Mouse (Mus musculus): ENCODE data around the gene Tipin.
A peak's percentile ranks its signal among the peaks of the same experiment; 100 is the strongest.
"Not testable (repeated sequence)": the region's sequence is repeated elsewhere in the genome, so short reads cannot be mapped to it uniquely, and the experiment has no call there.

Tipin gene

DNA sequence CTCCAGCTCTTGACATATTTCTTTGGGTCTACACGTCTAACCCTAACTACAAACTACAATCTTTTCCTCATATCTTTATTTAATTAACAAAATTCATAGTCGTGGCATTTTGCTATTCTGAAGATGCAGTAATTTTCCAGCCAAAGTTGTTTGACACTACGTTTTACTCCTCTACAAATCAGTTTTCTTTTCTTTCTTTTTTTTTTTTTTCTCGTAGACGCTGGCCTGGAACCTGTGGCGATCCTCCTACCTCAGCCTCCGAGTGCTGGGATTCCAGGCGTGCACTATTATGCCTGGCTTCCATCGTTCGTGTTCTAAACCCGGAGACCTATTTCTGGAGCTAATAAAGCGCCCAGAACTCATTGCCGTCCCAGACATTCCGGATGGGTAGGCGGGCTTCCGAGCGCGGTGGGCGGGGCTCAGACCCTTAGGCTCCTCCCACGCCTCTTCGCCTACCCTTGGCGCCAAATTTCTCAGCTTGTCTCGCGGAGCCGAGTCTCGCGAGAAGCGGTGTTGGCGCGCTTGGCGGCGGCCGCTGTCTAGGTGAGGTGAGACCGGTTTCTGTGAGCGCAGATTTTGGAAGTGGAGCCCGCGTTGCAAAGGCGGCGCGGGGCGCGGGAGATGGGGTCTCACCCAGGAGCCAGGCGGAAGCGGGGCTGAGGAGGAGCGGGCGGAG, at the start of gene Tipin:
Gene Tipin, plus strand, starts transcription at position 477 of the 676 bp plus-strand sequence.
- peak; percentile 94 for DNase-seq

DNA sequence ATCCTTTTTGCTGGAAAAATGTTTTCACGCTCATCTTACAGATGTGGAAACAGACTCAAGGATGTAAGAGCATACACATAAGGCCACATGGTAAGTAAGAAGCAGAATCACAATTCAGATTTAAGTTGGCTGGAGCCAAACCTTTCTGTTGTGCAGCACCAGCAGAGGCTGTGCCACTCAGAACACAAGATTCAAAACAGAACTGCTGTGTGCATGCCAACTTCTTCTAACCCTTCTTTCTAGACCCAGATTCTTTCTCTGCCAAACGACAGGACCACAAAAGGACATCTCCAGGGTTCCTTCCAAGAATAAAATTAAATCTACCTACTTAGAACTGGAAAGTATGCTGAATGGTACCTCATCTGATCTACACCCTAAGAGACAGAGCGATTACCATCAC, 49.7 kb upstream of the Tipin start:
- no peak for DNase-seq

DNA sequence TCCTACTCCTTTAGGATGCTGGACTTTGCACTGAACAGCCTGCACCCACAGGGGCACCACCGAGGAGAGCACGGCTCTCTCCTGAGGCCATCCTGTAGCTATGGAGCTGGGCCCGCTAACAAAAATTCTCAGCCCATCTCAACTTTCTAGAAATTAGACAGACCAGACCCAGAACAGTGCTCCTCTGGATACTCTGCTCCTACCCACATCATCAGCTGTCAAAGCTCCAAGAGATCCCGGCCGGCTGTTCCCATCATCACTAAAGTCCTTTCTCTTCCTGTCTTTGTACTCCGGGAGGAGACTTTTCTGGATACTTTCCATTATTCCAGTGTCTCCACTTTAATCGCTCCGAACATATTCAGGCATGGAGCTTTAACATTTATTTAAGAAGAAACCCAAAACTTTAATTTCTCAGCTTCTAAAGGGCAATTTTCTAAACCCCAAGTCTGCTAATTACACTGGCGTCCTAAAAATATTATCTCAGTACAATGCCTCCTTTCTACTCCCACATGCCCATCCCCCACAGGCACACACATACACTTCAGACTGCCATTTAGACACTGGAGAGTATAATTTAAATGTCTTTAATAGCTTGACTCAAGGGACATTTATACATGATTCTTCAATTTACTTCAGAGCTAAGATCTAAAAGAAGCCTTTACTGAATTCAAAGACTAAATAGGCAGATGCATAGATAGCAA, 49.0 kb upstream of the Tipin start:
- no peak for DNase-seq

DNA sequence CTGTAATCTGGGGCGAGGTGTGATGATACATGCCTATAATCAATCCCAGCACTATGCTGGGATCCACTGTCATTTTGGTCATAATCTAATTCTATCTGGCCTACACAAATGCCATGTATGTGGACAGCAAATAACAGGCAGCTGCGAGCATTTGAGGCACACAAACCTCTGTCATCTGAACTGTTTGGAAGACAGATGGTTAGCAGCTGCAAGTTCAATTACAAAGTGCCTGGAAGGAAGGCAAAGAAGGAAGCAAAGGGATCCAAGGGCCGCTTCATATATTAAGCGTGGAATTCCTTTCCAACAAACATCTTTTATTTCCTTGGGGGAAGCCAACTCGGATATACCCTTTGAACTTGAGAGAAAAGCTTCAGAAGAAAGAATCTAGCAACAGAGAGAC, 47.7 kb upstream of the Tipin start:
- no peak for DNase-seq

DNA sequence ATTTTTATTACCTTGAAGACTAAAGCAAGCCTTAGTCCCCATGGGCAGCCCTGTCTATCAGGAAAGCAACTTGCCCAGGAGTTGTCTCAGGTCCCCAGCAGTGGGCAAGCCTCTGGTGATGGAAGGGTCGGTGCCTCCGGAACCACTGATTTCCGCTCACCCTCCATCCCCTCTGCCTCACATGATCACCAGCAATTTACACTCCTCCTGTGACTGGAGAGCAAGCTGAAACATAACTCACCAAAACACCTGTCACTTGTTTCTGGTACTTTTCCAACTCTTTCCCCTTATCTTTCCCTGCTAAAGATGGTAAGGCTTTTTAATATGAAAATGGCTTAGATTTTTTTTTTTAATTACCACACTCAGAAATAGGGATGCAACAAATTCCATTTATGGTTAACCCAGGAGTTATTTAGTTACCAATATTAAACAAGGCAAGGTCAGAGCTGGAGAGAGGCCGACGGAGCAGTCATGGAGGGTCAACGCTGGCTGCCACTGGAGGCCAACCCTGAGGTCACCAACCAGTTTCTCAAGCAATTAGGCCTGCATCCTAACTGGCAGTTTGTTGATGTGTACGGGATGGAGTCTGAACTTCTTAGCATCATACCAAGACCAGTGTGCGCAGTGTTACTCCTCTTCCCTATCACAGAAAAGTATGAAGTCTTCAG, 46.5 kb upstream of the Tipin start, which contains the start of gene Uchl4:
Gene Uchl4, plus strand, starts transcription at position 434 of the 668 bp plus-strand sequence.
- DNase-seq: no peak

DNA sequence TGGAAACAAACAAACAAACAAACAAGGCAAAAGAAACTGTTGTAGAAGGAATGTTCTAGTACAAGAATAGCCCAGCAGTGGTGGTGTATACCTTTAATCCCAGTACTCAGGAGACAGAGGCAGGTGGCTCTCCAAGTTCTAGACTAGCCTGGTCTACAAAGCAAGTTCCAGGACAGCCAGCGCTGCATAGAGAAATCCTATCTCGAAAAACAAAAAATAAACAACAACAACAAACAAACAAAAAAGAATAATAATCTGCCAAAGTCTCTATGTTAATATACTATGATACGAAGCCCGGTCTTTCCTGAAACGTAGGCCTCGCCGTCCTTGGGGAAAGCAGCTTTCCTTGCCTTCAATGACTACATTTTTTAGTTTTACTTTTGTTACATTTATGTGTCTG, 45.3 kb upstream of the Tipin start:
- no peak for DNase-seq

DNA sequence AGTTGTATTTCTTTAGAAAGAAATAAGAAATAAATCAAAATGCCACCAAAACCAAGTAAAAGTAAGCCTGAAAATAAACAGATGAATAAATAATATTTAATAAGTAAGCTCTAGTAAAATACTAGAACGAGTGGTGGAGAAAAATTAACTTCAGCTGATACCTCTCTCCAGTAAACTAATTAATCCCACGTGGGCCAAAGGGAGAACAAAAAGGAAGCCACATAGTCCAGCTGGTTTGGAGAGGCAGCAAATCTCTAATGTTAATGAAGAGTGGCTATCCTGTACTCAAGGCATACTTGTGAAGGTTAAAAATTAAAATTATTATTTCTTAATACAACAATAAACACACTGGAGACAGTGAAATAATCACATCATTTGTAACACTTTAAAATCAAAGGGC, 41.3 kb upstream of the Tipin start:
- no peak for DNase-seq

DNA sequence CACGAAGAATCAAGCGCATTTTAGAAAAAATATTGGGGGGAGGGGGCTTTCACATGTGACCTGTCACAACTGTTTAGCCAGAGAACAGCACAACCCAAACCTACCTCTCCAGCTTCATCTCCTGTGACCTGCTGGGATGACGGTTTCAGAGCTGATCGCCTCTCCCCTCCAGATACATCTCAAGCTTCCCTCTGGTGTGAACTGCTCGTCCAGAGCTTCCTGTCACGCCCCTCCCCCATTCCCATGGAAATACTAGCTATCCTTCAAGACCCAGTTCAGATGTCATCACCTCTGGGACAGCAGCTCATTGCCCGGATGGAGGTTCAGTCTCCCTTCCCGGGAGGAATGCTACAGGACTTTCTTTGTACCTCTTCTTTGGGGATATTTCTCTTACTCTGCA, 40.7 kb upstream of the Tipin start:
- DNase-seq: no peak

DNA sequence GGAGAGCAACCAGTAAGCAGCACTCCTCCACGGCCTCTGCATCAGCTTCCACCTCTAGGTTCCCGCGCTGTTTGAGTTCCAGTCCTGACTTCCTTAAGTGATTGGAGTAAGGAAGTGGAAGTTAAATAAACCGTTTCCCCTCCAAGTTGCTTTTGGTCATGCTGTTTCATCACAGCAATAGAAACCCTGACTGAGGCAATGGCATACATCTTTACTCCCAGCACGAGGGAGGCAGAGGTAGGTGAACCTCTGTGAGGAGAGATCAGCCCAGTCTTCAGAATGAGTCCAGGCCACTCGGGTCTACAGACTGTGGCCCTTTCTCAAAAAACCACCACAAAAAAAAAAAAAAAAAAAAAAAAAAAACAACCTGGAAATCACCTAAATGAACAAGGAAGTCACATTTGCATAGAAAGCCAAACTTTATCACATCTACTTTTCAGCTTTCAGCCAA, 39.0 kb upstream of the Tipin start:
- no peak for DNase-seq

DNA sequence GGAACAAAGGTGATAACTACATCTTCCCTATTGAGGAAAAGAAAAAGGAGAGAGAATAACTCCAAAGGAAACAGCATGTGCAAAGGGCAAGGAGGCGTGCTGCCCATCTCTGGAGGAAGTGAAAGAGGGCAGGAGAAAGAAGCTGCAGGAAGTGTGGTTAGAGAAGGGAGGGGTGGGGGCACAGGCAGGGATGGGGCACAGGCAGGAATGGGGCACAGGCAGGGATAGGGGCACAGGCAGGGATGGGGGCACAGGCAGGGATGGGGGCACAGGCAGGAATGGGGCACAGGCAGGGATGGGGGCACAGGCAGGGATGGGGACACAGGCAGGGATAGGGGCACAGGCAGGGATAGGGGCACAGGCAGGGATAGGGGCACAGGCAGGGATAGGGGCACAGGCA, 32.0 kb upstream of the Tipin start:
- no peak for DNase-seq

DNA sequence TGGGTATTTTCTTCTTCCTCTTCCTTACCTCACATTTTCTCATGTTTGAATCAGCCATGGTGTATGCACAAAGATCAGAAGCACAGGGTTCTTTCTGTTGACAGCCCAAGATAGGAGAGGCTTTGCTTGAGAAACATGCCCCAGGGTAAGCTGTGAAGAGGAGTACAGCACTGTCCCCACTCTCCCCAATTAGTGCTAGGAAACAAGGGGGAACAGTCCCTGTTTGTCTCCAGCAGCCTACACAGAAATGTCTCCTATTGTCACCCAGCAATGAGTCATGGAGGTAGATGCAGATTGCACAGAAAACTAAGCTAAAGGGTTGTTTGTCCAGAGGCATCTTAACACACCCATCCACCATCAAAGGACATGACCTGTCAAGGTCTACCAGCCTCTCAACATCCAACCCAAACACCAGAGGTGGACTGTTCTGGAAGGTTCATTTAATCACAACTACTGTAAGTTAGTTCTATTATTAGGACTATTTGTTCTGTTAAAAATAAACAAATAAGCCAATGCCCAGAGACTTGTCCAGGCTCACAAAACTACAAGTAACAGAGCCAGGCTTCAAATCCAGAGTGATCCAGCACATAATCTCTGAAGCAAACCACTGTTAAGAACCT, 31.2 kb upstream of the Tipin start:
- no peak for DNase-seq

DNA sequence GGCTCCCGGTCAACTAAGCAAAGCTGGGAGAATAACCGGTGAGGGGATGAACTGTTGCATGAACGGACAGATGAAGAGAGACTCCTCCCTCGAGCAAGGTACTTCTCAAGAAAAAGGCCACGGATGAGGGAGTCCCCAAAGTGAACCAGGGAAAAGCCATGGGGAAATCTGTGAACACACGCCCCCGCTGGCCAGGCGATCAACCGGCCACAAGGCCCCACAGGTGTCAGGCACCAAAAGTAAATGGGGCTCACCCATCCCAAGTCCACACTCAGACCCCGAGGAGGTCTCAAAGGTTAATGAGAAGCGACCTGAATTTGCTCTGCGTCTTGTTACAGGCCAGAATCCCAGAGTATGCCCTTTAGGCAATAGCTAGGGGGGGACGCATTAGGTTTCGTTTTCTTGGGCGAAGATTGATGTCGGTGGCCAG, 28.8 kb upstream of the Tipin start:
- no peak for DNase-seq

DNA sequence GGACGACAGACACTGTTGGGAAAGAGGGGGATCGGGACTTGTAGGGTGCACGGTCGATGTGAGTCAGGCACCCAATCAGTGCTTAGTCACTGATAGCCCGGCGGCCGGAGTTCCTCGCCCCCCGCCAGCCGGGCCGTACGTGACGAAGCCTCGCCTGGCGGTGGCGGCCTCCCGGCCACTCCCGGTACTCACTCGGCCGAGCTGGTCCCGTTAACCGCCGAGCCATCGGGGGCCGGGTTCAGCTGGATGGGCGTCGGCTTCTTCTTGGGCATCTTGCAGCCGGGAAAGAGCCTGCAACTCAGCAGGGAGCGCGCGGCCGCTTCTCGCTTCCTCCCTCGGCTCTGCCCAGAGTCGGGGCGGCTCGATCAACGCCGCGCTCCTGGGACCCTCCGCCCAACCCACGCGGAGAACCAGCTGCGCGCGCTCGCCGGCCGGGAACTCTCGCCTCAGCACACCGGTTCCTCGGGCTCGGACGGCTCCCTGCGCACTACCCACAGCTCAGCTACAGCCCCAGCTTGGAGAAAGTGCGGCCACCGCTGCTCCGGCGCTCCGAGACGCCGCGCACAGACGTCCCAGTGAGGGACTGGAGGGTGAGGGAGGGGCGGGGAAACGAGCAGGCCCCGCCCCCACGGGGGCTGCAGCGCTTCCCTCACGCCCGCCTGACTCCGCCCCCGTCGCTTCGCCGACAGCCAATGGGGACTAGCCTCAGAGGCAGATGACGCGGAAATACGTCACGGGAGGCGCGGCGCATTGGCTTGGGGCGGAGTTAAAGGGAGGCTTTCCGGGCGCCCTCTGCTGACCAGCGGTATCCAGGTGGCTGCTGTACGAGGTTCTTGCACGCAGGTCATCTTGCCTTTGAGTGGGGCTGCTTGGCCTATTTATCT, 28.1 kb upstream of the Tipin start, which contains the start of gene Map2k1:
Gene Map2k1, minus strand, starts transcription at position 611 of the 884 bp plus-strand sequence.
- peak; percentile 99 for DNase-seq

DNA sequence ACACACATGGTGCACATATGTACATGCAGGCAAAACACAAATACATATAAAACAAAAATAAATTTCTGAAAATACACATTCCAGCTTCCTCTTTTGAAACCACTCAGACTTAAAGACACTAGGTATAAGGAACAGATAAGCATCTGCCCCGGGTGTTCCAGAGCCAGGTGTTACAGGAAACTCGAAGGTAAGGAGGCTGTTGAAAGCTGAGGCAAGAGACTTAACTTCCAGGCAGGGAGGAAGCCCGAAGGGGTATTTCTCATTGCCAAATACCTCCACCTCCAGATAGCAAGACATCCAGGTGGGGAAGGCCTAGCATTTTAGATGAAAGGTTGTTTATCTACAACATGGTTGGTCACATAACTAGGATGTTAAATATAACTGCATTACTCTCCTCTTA, 26.0 kb upstream of the Tipin start:
- DNase-seq: no peak

DNA sequence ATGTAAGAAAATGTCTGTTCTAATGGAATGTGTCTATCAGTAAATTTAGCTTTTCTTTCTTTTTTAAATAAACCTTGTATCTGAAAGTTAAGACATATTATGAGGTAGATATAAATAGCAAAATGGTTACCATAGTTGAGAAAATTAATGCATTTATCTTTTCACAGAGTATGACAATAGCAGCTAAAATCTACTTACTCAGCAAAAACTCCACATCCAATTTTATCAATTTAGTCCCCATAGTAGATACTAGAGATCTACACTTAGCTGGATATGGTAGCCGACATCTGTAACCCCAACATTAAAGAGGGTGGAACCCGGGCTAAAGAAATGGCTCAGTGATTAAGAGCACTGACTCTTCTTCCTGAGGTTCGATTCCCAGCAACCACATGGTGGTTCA, 25.2 kb upstream of the Tipin start:
- DNase-seq: no peak

DNA sequence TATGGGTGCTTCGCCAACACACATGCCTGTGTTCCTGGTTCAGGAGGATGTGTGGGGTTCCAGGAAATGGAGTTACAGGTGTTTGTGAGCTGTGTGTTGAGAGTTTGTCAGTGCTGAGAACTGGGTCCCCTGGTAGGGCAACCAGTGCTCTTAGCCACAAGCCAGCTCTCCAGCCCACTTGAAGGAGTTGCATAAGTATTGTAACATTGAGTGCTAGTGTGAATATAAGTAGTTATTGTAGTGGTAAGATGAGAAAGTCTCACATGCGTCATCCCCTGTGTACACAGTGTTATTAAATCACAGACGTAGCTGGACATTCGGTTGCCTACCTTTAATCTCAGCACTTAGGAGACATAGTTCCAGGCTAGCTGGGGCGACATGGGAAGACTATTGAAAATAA, 21.5 kb upstream of the Tipin start:
- no peak for DNase-seq

DNA sequence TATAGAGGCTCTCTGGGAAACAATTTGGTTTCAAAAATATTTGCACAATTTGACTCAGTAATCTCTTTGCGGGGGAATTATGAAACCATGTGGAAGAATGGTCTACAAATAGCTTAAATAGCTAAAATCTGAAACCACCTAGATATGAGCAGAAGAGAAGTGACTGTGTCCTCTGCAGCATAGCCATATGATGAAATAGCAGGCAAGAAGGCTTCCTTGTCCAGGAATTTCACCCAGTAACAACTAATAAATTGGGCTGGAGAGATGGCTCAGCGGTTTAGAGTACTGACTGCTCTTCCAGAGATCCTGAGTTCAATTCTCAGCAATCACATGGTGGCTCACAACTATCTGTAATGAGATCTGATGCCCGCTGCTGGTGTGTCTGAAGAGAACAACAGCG, 20.4 kb upstream of the Tipin start:
- DNase-seq: no peak

DNA sequence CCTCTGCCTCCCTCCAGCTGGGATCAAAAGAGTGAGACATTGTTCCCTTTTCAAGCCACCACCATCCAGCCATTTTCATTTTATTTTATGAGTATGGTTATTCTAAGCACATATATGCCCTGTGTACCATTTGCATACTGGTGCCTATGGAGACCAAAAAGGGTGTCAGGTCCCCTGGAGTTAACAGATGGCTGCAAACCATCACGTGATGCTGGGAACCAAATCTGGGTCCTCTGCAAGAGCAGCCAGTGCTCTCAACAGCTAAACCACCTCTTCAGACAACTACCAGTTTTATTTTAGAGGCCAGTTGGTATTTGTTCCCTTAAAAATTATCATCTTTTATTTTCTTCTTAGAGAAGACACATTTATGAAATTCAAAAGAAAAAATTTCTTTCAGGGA, 16.6 kb upstream of the Tipin start:
- no peak for DNase-seq

DNA sequence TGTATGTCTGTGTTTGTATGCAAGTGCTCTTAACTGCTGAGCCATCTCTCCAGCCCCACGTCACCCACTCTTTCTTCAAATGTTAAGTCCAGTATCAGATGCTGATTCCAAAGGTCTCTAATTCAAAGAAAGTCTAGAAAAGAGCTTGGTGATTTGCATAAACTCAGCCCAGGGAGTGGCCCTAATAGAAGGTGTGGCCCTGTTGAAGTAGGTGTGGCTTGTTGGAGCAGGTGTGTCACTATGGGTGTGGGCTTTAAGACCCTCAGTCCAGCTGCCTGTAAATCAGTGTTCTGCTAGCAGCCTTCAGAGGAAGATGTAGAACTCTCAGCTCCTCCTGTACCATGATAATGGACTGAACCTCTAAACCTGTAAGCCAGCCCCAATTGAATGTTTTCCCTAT, 14.2 kb upstream of the Tipin start:
- no peak for DNase-seq

DNA sequence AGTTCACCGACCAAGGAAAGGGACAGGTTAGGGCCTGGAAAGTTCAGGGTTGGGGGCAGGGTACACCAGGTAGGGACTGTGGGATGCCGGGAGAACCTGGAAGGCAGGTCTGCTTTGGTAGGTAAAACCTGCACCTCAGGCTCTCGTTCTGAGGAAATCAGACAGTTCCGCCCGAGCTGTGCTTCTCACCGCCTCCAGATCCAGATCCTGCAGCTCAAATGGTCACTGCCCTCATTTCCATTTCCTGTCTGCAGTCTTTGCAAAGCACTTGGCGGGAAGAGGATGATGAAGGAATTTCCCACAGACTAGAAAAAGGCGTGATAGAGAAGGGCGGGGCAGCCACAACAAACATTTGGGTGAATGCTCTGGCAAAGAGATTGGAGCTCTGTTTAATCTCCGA, 13.2 kb upstream of the Tipin start:
- DNase-seq: no peak

DNA sequence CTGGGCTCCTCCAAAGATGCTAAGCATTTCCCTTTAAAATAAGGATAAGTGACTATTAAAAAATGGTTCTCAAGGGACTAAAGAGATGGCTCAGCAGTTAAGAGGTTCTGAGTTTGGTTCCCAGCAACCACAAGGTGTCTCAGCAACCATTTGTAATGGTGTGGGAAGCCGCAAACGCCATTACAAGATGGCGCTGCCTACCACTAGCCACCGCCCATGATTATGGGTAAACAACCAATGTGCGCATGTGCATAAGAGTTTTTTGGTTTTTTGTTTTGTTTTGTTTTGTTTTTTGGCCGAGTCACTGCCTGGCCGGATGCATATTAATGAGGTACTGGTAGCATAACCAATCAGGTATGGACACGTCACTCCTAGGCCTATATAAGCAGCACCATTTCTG, 12.5 kb upstream of the Tipin start:
- DNase-seq: not testable (repeated sequence)

DNA sequence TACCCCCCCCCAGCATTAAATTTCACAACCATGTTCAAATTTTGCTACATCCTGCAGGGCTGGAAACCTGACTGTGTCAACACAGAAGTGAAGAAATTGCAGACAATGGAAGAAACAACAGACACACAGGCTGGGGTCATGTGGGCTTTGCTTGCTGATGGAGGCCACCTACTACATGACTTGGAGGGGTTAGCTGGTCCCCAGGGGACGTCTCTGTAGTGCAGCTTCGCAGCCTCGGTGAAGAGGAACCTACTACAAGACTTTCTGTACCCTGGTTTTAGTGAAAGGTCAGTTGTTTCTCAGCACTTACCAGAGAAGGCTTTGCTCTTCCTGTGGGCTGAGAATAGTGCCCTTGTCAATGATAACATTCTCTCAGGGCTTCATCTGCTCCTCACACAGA, 10.1 kb upstream of the Tipin start:
- DNase-seq: no peak

DNA sequence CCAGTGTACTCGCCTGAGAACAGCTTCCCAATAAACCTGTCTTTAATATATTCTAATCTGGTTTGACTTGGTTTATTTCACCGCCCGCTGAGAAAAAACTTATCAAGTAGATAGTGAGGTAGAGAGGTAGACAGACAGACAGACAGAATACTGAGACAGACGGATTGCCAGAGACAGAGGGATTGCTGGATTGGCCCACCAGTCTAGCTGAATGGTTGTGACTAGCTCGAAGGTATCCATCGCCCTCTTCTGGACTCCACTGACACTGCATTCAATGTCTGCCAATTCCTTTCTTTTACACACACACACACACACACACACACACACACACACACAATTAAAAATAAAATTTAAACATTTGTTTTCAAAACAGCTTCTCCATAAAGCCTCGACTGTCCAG, 8.8 kb upstream of the Tipin start:
- peak; percentile 32 for DNase-seq
